Mouse (Mus musculus): ENCODE data around the gene Mbtd1. TPM values are rescaled to one million over a fixed set of nuclear protein-coding genes. Genes with fewer than 3 reads are reported as not detected.

Gene Mbtd1
- polyA plus RNA-seq, 1 experiment from 2014 or later: 20.0 TPM

GRCm38 (mm10) chr11:93884068-93884467, 1.6 kb upstream of the Mbtd1 start:
- 81% methylated on average over 4 of the region's 4 CpGs for WGBS
- Histone ChIP-seq H3K27ac (ENCODE audit: low read length) (no peak overlapping the region), H3K4me1 (ENCODE audit: control insufficient read depth, insufficient read depth, low read length) (peaks cover 16% of the 10 kb centered on the region), H3K9ac (ENCODE audit: low read length) (no peak overlapping the region), H3K27me3 (ENCODE audit: control insufficient read depth, insufficient read depth, low read length) (no peaks in the 10 kb centered on the region), H3K4me3 (ENCODE audit: low read length) (peak overlapping the region; percentile 100; the same call in 1 of the 2 replicates), H3K4me2 (ENCODE audit: low read depth, low read length) (peak overlapping the region; percentile 70), H3K36me3 (ENCODE audit: control insufficient read depth, insufficient read depth) (peaks cover 10% of the 10 kb centered on the region), H3K9me3 (replicated peaks; ENCODE audit: control insufficient read depth, low read length) (no peaks in the 10 kb centered on the region)
- no peak for ATAC-seq (replicated peaks; ENCODE audit: extremely low read depth, insufficient read depth, low FRiP score)

- Histone ChIP-seq H3K4me2 (ENCODE audit: low read depth, low read length) (peak overlapping the region; percentile 70), H3K27ac (ENCODE audit: low read length) (peak overlapping the region; percentile 96), H3K9ac (ENCODE audit: low read length) (peak overlapping the region; percentile 87), H3K36me3 (ENCODE audit: control insufficient read depth, insufficient read depth) (peaks cover 5% of the 10 kb centered on the region), H3K27me3 (ENCODE audit: control insufficient read depth, insufficient read depth, low read length) (no peaks in the 10 kb centered on the region), H3K4me1 (ENCODE audit: control insufficient read depth, insufficient read depth, low read length) (peaks cover 16% of the 10 kb centered on the region), H3K9me3 (replicated peaks; ENCODE audit: control insufficient read depth, low read length) (no peaks in the 10 kb centered on the region), H3K4me3 (ENCODE audit: low read length) (peak overlapping the region; percentile 100)
- peak; percentile 47 for ATAC-seq (replicated peaks; ENCODE audit: extremely low read depth, insufficient read depth, low FRiP score)
- WGBS: under 1% methylated on average over 80 of the region's 81 CpGs
Measured at GRCm38 (mm10) chr11:93884901-93885571, 616 bp upstream of the Mbtd1 start.

- Histone ChIP-seq H3K9me3 (replicated peaks; ENCODE audit: control insufficient read depth, low read length) (no peaks in the 10 kb centered on the region), H3K4me1 (ENCODE audit: control insufficient read depth, insufficient read depth, low read length) (peaks cover 16% of the 10 kb centered on the region), H3K36me3 (ENCODE audit: control insufficient read depth, insufficient read depth) (no peaks in the 10 kb centered on the region; the same call in 1 of the 2 replicates), H3K27me3 (ENCODE audit: control insufficient read depth, insufficient read depth, low read length) (no peaks in the 10 kb centered on the region), H3K4me3 (ENCODE audit: low read length) (peak overlapping the region; percentile 100), H3K4me2 (ENCODE audit: low read depth, low read length) (peak overlapping the region; percentile 93), H3K9ac (ENCODE audit: low read length) (peak overlapping the region; percentile 98), H3K27ac (ENCODE audit: low read length) (peak overlapping the region; percentile 96)
- no peak; the same call in 1 of the 2 replicates for ATAC-seq (replicated peaks; ENCODE audit: extremely low read depth, insufficient read depth, low FRiP score)
- under 1% methylated on average over 33 of the region's 34 CpGs for WGBS
Measured at GRCm38 (mm10) chr11:93886411-93887079, 893 bp downstream of the Mbtd1 start.

- Histone ChIP-seq H3K4me3 (ENCODE audit: low read length) (peak overlapping the region; percentile 100), H3K4me1 (ENCODE audit: control insufficient read depth, insufficient read depth, low read length) (peaks cover 16% of the 10 kb centered on the region), H3K27me3 (ENCODE audit: control insufficient read depth, insufficient read depth, low read length) (no peaks in the 10 kb centered on the region), H3K9ac (ENCODE audit: low read length) (peak overlapping the region; percentile 98), H3K27ac (ENCODE audit: low read length) (peak overlapping the region; percentile 96), H3K36me3 (ENCODE audit: control insufficient read depth, insufficient read depth) (peaks cover 3% of the 10 kb centered on the region; the same call in 1 of the 2 replicates), H3K4me2 (ENCODE audit: low read depth, low read length) (peak overlapping the region; percentile 93), H3K9me3 (replicated peaks; ENCODE audit: control insufficient read depth, low read length) (no peaks in the 10 kb centered on the region)
- no peak for ATAC-seq (replicated peaks; ENCODE audit: extremely low read depth, insufficient read depth, low FRiP score)
- WGBS: 3% methylated on average over 4 of the region's 4 CpGs
Measured at GRCm38 (mm10) chr11:93887080-93887447, 1.4 kb downstream of the Mbtd1 start.

- H3K9me3 ChIP-seq (replicated peaks; ENCODE audit: control insufficient read depth, low read length): no peaks in the 10 kb centered on the region
- H3K36me3 ChIP-seq (ENCODE audit: control insufficient read depth, insufficient read depth): peaks cover 8% of the 10 kb centered on the region
- no peaks in the 10 kb centered on the region for H3K27me3 ChIP-seq (ENCODE audit: control insufficient read depth, insufficient read depth, low read length)
- no peak overlapping the region for H3K9ac ChIP-seq (ENCODE audit: low read length)
- H3K27ac ChIP-seq (ENCODE audit: low read length): no peak overlapping the region
- no peak for ATAC-seq (replicated peaks; ENCODE audit: extremely low read depth, insufficient read depth, low FRiP score)
- no peak overlapping the region for H3K4me3 ChIP-seq (ENCODE audit: low read length)
- WGBS: 77% methylated on average over 3 of the region's 3 CpGs
- H3K4me2 ChIP-seq (ENCODE audit: low read depth, low read length): no peak overlapping the region
- H3K4me1 ChIP-seq (ENCODE audit: control insufficient read depth, insufficient read depth, low read length): no peaks in the 10 kb centered on the region
Measured at GRCm38 (mm10) chr11:93897732-93898131, 12.1 kb downstream of the Mbtd1 start.

GRCm38 (mm10) chr11:93906834-93907233, 21.2 kb downstream of the Mbtd1 start:
- Histone ChIP-seq H3K36me3 (ENCODE audit: control insufficient read depth, insufficient read depth) (peaks cover 38% of the 10 kb centered on the region), H3K9ac (ENCODE audit: low read length) (no peak overlapping the region)

GRCm38 (mm10) chr11:93907839-93908238, 22.2 kb downstream of the Mbtd1 start:
- WGBS: 80% methylated on average over 3 of the region's 3 CpGs
- Histone ChIP-seq H3K9me3 (replicated peaks; ENCODE audit: control insufficient read depth, low read length) (no peaks in the 10 kb centered on the region), H3K4me1 (ENCODE audit: control insufficient read depth, insufficient read depth, low read length) (no peaks in the 10 kb centered on the region), H3K27me3 (ENCODE audit: control insufficient read depth, insufficient read depth, low read length) (no peaks in the 10 kb centered on the region), H3K36me3 (ENCODE audit: control insufficient read depth, insufficient read depth) (peaks cover 38% of the 10 kb centered on the region), H3K4me3 (ENCODE audit: low read length) (no peak overlapping the region), H3K9ac (ENCODE audit: low read length) (no peak overlapping the region), H3K4me2 (ENCODE audit: low read depth, low read length) (no peak overlapping the region), H3K27ac (ENCODE audit: low read length) (no peak overlapping the region)
- no peak for ATAC-seq (replicated peaks; ENCODE audit: extremely low read depth, insufficient read depth, low FRiP score)

More at GRCm38 (mm10) chr11:93906834-93907233, 21.2 kb downstream of the Mbtd1 start:
- 85% methylated on average over 4 of the region's 4 CpGs for WGBS
- H3K4me2 ChIP-seq (ENCODE audit: low read depth, low read length): no peak overlapping the region
- H3K27ac ChIP-seq (ENCODE audit: low read length): no peak overlapping the region
- H3K27me3 ChIP-seq (ENCODE audit: control insufficient read depth, insufficient read depth, low read length): no peaks in the 10 kb centered on the region
- H3K9me3 ChIP-seq (replicated peaks; ENCODE audit: control insufficient read depth, low read length): no peaks in the 10 kb centered on the region
- H3K4me1 ChIP-seq (ENCODE audit: control insufficient read depth, insufficient read depth, low read length): no peaks in the 10 kb centered on the region
- no peak for ATAC-seq (replicated peaks; ENCODE audit: extremely low read depth, insufficient read depth, low FRiP score)
- no peak overlapping the region for H3K4me3 ChIP-seq (ENCODE audit: low read length)

GRCm38 (mm10) chr11:93908829-93909228, 23.2 kb downstream of the Mbtd1 start:
- Histone ChIP-seq H3K9ac (ENCODE audit: low read length) (no peak overlapping the region), H3K36me3 (ENCODE audit: control insufficient read depth, insufficient read depth) (peaks cover 42% of the 10 kb centered on the region), H3K27me3 (ENCODE audit: control insufficient read depth, insufficient read depth, low read length) (no peaks in the 10 kb centered on the region), H3K4me1 (ENCODE audit: control insufficient read depth, insufficient read depth, low read length) (no peaks in the 10 kb centered on the region), H3K27ac (ENCODE audit: low read length) (no peak overlapping the region), H3K9me3 (replicated peaks; ENCODE audit: control insufficient read depth, low read length) (no peaks in the 10 kb centered on the region), H3K4me3 (ENCODE audit: low read length) (no peak overlapping the region), H3K4me2 (ENCODE audit: low read depth, low read length) (no peak overlapping the region)
- 81% methylated on average over 9 of the region's 9 CpGs for WGBS
- no peak for ATAC-seq (replicated peaks; ENCODE audit: extremely low read depth, insufficient read depth, low FRiP score)

- no peak for ATAC-seq (replicated peaks; ENCODE audit: extremely low read depth, insufficient read depth, low FRiP score)
- no peak overlapping the region for H3K27ac ChIP-seq (ENCODE audit: low read length)
- no peak overlapping the region for H3K9ac ChIP-seq (ENCODE audit: low read length)
- H3K4me1 ChIP-seq (ENCODE audit: control insufficient read depth, insufficient read depth, low read length): no peaks in the 10 kb centered on the region
- peaks cover 43% of the 10 kb centered on the region for H3K36me3 ChIP-seq (ENCODE audit: control insufficient read depth, insufficient read depth)
- no peaks in the 10 kb centered on the region for H3K9me3 ChIP-seq (replicated peaks; ENCODE audit: control insufficient read depth, low read length)
- no peak overlapping the region for H3K4me2 ChIP-seq (ENCODE audit: low read depth, low read length)
- WGBS: 89% methylated on average over 3 of the region's 3 CpGs
- no peaks in the 10 kb centered on the region for H3K27me3 ChIP-seq (ENCODE audit: control insufficient read depth, insufficient read depth, low read length)
- H3K4me3 ChIP-seq (ENCODE audit: low read length): no peak overlapping the region
Measured at GRCm38 (mm10) chr11:93911603-93912002, 26.0 kb downstream of the Mbtd1 start.

Measured in heart, embryonic 16.5 days (tissue).